Mouse (Mus musculus) fibroblast of lung, adult 2 months (primary cell): Measurements from ENCODE around the gene Hnrnpr.

Experiments used
- DNase-seq: peaks from one replicate; pipeline ENCODE4 v3.0.0-alpha.2; 2011; ENCODE audit warnings: low read depth

Hnrnpr gene

GRCm38 (mm10) chr4:136310229-136311041 lies at the start of gene Hnrnpr:
TSS of gene Hnrnpr (plus strand) at chr4:136310942.
- DNase-seq: peak; percentile 89

- no peak for DNase-seq
Measured at GRCm38 (mm10) chr4:136261912-136262311, 48.8 kb upstream of the Hnrnpr start.

DNA sequence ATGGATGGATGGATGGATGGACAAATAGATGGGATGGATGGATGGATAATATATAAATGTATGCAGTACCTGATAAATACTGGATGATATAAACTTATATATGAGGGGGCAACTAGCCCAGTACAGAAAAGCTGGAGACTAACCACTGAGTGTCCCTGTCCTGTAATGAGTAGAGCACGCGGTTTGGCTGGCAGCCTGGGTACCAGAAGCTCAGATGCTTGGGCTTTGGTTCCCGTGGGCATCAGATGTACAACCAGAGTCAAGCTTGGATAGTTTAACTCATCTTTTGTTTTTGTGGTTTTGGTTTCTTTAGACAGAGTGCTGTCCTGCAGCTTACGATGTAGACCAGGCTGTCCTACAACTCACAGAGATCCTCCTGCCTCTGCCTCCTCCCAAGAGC lies 47.2 kb upstream of the Hnrnpr start:
- no peak for DNase-seq

GRCm38 (mm10) chr4:136266716-136267343 lies 43.9 kb upstream of the Hnrnpr start:
- no peak for DNase-seq

GRCm38 (mm10) chr4:136268912-136269311 lies 41.8 kb upstream of the Hnrnpr start:
- no peak for DNase-seq

DNA sequence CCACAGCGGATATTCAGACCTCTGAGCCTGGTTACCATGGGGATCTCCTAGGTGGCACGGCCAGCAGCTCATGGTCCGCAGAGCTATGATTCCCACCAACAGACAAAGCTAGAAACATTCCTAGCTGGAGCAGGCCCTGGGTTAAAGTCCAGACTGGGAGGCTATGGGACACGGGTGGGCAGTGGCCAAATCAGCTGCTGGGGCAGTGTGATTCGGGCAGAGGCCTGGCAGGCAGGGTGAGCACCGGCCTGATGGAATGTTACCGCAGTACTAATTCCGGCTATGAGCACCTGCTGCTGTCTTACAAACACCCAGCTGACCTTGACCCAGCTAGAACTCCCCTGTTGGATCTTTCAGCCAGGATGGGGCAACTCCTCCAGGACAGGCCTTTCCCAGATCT lies 40.1 kb upstream of the Hnrnpr start:
- DNase-seq: no peak

DNA sequence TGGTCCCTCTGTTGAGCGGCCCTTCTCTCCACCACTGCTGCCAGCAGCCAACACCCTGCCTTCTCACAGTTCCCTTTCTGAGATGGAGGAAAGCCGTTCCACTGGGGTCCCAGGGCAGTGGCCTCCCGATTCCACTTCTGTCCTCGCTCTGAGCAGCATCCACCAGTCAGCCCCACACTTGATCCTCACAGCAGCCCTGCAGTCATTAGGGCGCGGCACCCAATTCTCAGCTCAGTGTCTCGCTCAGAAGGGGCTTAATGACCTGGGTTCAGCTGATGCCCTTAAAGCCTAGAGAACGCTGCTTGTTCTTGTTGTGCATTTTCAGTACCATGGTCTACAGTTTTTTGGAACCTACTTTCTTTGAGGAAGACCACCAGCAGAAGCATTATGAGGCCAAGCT lies 29.6 kb upstream of the Hnrnpr start:
- DNase-seq: no peak

- no peak for DNase-seq
Measured at GRCm38 (mm10) chr4:136281611-136282010, 29.1 kb upstream of the Hnrnpr start.

DNA sequence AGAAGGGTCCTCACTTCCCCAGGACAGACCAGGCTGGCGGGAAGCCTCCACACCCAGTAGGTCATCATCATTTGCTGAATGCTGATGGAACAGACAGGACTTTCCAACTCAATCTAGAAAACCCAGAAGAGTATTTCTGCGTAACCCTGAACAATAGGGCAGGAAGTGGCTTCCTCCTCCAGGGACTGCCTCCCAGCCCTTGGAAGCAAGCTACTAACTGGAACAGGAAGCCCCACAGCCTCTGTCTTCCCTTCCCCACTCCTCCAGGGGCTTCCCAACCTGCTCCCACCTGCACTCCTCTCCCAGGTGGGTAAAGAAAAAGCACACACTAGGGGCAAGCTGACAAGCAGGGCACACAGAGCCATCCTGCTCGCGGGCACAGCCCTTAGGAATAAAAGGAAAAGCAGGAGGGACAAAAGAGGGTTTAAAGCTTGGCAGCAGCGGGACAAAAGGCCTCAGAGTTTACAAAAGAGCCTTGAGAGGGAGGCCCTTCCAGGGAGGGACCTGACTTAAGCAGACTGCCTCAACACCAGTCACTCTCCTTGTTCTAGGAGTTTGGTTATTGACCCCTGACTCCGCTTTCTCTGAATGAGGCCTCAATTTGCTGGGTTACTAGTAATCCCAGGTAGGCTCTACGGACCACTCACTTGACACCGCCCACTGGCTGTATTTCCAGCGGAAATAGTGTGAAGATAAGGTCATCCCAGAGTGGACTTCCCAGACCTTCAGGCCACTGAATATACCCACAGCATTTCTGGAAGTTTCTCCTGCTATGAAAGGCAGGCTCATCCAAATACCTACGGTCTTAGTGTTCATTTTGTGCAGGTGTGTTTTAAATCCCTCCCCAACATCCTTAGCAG lies 27.9 kb upstream of the Hnrnpr start:
- DNase-seq: no peak

DNA sequence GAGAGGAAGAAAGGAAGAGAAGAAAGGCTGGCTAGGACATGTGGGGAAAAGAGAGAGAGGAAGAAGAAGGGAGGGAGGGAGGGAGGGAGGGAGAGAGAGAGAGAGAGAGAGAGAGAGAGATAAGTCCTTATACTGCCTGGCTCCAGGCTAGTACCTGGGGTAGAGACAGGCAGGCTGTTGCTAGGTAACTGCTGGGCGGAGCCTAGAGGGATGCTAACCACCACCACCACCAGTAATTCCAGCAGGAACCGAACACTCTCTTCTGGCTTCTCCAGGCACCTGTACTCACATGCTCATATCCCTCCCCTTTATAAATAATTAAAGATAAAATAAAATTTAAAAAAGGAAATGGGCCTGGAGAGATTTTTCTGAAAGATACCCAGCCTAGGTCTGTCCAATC lies 27.0 kb upstream of the Hnrnpr start:
- DNase-seq: no peak

DNA sequence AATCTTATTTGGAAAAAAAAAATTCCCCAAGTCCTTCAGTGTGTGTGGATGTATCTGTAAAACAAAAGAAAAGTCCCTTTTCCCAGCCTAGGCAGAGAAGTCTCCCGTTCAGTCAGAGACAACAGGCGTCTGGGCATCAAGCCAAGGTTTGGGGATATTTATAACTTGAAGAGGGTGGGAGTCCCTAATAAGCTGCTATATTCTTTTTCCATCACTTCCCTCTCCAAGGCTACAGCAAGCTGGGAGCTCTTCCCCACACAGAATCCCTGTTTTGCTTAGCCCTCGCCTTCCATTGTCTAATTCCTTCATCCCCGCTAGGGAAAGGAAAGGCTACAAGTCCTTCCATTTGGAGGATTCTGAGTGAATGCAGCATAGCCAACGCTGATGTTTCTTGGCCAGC lies 26.3 kb upstream of the Hnrnpr start, which contains the start of gene Zfp46:
Gene Zfp46, plus strand, starts transcription at position 229 of the 400 bp plus-strand sequence.
- peak; percentile 35 for DNase-seq

- DNase-seq: no peak
Measured at GRCm38 (mm10) chr4:136284891-136285290, 25.9 kb upstream of the Hnrnpr start.

- peak; percentile 88 for DNase-seq
Measured at GRCm38 (mm10) chr4:136285348-136285810, 25.4 kb upstream of the Hnrnpr start.

DNA sequence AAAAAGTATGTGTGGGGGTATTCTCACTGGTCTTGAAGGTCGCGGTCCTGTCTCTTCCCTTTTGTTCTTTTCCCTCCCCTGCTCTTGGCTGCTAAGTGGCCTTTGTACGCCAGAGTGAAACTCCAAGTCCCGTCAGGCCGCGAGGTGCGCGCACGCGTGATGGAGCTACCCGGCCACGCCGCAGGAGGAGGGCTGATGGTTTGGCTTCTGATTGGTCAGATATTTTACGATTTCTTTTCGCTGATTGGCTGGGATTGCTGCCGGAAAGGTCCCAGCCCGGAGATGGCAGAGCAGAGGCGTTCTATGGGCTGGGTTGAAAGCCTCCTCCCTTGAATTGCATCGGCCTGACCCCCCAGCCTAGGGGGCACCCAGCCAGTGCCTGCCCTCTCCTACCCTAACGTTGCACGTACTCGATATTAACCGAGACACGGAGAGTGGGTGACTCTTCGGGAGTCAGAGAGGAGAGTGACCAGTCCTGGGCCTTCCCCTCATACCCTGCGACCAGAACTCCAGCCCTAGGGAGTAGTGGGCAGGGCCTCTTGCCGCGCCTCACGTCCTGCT lies 24.9 kb upstream of the Hnrnpr start:
- peak; percentile 95 for DNase-seq

DNA sequence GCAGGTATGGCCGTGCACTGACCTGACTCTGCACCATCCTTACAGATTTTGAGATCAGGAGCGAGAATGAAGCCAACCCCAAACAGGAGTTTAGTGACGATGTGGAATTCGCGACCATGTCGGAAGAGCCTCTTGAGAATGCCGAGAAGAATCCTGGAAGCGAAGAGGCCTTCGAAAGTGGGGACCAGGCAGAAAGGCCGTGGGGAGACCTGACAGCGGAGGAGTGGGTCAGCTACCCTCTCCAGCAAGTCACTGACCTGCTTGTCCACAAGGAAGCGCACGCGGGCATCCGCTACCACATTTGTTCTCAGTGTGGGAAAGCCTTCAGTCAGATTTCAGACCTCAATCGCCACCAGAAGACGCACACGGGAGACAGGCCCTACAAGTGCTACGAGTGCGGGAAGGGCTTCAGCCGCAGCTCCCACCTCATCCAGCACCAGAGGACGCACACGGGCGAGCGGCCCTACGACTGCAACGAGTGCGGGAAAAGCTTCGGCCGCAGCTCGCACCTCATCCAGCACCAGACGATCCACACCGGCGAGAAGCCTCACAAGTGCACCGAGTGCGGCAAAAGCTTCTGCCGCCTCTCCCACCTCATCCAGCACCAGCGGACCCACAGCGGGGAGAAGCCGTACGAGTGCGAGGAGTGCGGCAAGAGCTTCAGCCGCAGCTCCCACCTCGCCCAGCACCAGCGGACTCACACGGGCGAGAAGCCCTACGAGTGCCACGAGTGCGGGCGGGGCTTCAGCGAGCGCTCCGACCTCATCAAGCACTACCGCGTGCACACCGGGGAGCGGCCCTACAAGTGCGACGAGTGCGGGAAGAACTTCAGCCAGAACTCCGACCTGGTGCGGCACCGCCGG lies 20.6 kb upstream of the Hnrnpr start:
- DNase-seq: no peak

GRCm38 (mm10) chr4:136290781-136291595 lies 19.8 kb upstream of the Hnrnpr start:
- DNase-seq: no peak

- DNase-seq: no peak
Measured at GRCm38 (mm10) chr4:136291692-136292091, 19.1 kb upstream of the Hnrnpr start.

GRCm38 (mm10) chr4:136295941-136296340 lies 14.8 kb upstream of the Hnrnpr start:
- DNase-seq: no peak

DNA sequence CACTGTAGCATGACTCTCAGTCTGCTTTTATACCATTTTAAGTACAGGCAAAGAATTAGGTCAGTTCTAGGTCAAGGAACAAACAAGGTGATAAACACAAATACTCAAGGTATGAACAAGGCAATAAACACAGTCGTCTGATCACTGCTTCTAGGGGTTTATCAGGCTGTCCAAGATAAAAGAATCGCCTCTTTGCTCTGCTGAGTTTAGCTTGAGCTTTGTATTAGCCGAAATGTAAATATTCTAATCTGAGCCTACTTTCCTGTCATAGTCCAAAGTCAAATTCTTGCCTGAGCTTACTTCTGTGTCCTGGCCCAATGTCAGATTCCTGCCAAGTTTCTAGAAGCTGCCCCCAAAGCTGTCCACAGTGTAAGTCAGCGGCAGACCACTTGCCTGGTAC lies 8.3 kb upstream of the Hnrnpr start:
- no peak for DNase-seq

- DNase-seq: no peak
Measured at GRCm38 (mm10) chr4:136304181-136304580, 6.6 kb upstream of the Hnrnpr start.
